Mouse (Mus musculus) layer of hippocampus, adult 9-11 months (tissue): ENCODE measurements around the gene Sco1.

Experiments used
- DNase-seq: peaks from one replicate; pipeline ENCODE4 v3.0.0; 2022

Gene Sco1

DNA sequence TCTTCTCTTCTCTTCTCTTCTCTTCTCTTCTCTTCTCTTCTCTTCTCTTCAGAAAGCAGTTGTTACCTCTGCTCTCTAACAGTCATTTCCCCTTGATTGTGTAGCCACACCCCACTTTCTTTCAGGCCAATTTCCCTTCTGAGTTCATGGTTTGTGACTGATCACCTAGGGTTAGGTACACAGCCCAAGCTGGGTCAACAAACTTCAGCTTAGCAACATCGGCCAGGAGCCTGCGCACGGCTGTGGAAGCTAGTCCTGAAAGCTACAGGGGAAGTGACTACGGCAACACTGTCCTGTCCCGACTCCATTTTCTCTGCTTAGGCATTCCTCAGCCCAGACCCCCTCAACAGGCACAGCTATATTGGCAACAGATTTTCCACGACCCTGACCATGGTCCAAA is 7.5 kb upstream of the Sco1 start:
- no peak for DNase-seq

DNA sequence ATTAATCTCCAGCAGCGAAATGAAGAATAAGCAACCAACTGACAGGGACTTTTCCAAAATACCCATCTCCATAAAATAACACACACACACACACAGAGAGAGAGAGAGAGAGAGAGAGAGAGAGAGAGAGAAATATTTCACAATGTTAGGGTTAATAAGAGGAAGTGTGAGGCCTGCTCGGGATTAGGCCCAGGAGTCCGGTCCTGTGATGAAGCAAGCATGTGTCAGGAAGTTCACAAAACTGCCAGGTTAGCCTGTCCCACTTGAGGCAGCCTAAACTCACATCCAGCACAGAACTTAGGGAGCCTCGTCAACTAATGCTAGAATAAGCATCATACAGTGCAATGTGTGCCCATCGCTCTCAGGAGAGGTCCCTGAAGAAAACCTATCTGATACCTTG is 5.3 kb upstream of the Sco1 start:
- no peak for DNase-seq

DNA sequence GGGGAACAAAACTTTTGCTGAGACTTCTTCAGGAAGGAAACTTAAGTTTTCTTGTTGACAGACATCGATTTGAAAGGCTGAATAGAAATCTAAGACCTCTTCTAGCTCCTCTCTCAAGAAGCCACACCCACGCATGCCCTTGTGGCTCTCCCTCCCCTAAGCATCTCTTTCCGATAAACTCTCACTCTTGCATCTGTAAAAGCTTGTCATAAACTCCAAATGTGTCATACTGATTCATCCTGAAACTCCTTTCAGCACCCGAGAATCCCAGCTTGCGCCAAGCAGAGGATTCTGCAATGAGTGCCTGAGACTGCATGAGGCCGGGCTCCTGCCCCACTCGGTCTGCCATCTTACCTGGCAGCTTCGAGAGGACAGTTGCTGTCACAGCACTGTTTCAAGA is 4.0 kb upstream of the Sco1 start:
- DNase-seq, result no peak

DNA sequence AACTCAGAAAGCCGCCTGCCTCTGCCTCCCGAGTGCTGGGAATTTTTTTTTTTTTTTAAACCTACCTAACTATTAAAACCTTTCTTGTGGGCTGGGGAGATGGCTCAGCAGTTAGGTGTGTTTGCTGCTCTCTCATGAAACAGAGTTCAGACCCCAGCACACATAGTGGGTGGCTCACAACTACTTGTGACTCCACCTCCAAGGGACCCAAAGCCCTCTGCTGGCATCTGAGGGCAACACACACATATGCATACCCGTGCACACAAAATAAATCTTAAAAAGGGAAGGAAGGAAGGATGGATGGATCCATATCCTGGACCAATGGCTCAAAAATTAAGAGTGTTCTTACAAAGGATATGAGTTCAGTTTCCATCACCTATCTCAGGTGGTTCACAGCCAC is 3.2 kb upstream of the Sco1 start:
- no peak for DNase-seq

DNA sequence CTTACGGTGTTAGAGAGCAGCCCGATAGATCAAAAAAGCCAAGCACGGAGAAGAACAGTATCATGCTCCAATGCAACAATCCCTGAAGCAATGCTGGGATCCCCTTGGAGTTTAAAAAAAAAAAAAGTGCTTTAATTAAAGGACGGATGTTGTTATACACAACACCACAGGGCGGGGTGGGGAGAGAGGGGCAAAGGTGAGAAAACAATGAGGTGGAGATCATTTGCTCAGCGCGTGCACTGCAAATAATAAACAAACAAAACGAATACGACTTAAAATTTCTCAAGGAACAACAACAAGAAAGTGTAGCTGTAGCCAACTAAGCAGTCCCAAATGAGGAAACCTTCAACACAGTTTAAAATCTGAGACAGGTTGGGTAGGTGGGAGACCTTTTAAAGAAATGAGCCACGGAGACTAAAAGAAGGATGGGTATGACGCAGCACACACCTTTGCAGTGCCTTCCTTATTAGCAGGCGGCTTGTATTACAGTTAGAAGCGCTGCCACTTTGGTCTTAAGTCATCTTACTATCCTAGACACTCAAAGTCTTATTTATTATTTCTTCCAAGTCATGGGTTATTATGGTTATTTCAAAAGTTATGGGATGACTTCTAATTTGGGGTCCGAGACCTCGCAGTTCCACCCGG is 672 bp upstream of the Sco1 start:
- no peak for DNase-seq

DNA sequence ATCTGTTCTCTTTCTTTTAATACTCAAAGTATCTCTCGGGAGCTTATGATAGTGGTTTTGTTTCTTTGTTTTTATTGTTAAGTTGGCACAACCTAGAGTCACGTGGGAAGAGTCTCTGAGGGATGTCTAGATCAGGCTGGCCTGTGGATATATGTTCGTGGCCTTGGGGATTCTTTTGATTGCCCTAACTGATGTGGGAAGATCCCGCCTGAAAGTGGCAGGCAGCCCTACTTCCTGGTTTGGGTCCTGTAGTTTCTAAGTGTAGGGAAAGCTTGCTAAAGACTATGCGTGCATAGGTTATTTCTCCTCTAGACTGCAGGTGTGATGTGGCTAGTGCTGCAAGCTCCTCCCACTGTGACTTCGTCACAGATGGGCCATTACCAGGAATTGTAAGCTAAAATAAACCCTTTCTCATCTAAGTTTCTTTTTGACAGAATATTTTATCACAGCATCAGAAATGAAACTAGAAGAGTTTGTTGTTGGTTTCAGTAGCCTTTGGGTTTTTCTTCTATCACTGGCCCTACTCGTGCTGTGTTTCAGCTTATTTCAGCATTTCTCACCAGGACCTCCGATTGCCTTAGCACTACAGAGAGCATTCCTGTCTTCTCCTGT is 2.4 kb downstream of the Sco1 start:
- no peak for DNase-seq

DNA sequence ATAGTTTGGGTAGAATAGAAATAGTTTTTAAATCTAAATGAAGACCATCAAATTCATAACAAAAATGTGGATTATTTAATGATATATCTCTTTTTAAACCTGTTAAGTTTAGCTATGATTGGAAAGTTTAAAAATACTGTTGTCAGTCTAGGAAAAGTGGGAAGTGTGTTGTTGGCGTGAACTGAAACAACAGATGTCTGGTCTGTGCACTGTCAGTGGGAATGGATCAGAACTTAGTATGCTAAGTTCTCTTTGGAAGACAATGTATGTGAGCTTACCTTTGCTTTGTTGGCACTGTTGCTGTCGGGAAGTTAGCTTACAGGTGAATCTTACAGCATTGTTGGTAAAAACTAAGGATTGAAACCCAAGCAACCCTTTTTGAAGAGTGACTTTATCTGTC is 8.8 kb downstream of the Sco1 start:
- no peak for DNase-seq

DNA sequence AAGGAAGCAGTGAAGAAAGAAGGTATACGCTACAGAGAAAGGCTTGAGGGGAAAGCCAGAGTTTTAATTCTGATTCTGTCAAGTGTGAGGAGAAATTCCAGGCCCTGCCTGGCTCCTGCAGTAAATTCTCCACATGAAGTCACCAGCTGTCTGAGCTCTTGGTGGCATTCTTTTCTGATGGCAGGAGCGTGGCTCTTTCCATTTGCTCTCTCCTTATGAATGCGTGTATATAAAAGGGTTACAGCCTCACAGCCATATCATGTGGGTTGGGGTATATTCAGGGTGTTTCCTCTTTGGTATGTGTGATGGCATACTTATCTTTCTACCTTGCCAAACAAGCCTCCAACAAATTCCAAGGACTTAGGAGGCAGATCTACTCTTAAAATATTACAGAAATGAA is 10.3 kb downstream of the Sco1 start:
- no peak for DNase-seq

DNA sequence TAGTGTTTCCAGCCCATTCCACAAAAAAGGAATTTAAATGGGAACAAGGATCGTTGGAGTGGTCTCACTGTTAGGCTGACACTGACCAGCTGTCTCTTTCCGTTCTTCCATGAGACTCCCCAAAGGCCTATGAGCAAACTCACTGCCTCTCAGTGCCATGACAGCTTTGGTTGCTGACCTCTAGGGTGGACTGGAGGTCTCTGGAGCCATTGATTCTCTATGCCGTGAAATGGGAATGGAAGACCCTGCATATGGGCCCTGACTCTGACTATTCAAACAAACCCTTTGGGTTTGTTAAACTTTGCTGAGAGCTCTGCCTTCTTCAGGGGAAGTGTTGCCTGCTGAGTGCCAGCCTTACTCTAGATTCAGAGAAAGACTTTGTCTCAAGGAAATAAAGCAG is 15.3 kb downstream of the Sco1 start:
- DNase-seq, result no peak

DNA sequence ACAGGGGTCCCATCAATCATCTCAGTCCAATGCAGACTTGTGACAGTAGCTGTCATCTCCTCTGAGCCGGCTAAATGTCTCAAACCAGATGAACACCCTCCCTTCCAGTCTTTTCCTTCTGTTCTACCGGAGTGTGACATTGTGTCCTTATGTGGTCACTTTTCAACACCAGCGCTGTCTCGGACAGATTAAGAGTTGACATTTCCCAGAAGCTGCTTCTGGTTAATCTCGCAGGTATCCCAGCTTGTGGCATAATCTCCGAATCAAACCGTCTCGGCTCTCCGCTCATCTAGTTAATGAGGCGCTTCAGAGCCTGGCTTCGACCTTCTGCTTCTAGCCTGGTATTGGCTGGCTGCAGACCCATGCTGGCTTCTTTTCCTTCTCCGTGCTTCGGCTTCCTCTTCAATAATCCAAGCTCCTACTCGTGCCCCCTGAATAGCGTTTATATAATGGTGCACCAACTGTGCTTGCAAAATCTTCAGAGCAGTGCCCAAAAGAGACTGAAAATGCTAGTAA is 20.2 kb downstream of the Sco1 start:
- no peak for DNase-seq

DNA sequence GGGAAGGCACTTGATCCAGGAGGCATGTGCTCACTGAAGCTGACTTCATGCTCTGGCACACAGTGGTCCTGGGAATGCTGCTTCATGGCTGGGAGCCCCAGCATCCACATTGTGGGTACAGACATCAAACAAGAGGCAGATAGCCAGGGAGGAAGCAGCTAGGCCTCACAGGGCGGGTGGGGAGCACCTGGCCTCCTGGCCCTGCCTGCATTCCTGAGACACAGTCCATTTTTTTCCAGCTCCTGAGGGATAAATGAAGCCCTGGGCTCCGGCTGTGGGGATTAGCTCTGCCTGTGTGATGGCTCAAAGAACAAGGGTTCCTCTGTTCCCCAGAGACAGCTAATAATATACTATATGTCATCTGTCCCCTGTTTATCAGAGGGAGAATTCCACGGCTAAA is 22.6 kb downstream of the Sco1 start:
- DNase-seq, result no peak

DNA sequence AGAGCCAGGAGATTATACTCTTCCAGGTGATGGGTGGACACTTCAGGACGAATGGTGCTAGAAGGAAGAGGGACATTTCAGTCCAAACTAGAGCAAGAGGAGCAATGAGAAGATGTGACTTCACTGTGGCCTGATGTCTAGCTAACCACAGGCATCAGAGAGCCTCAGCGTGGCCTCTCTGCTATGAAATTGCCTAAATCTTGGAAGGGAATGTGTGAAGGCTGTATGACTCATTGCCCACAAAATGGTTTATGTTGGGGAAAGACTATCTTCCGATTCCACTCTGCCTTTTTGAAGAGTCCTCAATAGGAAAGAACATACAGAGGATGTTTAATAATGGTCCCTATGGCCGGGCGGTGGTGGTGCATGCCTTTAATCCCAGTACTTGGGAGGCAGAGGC is 24.3 kb downstream of the Sco1 start:
- no peak for DNase-seq

DNA sequence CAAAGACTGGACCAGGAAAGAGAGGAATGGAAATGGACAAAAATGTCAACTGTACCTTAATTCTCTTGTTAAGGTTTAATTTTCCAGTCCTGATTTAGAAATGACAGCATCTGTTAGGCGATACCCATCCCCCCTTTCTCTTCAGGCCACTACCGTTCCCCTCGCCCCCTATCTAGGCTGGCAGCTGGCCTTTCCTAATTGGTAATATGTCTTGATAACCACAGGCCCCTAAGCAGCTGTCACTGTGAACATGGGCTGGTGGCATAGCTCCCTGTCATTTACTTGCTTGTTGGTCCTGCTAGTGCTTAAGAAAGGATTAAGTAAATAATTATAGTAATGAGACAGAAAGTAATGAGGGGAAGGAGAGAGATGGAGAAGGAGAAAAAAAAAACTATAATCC is 25.0 kb downstream of the Sco1 start:
- DNase-seq, result no peak

DNA sequence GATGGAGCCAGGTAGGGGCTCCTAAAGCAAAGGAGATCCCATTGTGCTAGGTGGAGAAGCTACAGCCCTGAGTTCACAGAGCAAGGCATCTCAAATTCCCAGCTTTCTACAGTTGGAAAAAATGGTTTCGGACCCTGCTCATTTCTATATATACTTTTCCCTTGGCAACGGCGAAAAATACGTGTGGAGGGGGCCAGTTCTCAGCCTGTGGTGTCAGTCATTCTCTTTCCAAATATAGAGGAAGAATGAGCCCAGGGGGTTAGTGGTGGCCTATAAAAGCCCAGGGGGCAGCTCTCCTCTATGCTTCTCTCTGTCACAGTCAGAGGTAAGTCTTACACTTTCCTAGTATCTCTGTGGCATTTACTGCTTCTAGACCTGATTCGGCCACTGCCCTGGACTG is 25.5 kb downstream of the Sco1 start, which contains the start of gene Myh3:
Myh3 (plus strand) TSS at position 301 of the 400 bp plus-strand sequence.
- no peak for DNase-seq

DNA sequence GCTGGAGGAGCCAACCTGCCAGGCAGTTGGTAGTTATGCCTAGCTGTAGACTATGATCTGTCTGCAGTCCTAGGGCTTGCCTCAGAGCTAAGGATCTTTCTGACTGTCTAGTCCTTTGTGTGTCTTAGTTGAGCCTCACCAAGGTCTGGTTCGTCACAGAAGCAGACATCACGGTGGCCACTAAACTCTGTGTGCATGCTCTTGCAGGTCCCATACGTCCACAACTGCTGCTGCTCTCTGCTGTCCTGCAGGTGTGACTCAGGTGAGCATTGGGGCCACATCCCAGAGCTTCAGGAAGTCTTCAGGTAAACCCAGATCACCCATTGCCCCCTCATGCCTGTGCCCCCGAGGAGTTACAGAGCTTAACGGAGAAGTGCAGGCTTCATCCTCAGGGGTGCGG is 26.4 kb downstream of the Sco1 start:
- DNase-seq, result no peak

DNA sequence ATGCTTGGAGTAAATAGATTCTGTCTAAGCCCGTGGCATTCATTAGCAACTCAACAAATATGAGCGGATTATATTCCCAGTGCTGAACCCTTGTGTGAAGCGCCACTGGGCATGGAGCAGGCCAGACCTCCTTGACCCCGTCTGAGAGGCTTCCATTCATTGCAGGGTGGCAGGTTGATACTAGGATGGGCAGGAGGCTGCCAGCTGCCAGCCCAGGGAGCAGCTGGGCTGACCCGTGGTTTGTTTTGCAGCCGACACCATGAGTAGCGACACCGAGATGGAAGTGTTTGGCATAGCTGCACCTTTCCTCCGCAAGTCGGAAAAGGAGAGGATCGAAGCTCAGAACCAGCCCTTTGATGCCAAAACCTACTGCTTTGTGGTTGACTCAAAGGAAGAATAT is 27.3 kb downstream of the Sco1 start:
- DNase-seq, result no peak

DNA sequence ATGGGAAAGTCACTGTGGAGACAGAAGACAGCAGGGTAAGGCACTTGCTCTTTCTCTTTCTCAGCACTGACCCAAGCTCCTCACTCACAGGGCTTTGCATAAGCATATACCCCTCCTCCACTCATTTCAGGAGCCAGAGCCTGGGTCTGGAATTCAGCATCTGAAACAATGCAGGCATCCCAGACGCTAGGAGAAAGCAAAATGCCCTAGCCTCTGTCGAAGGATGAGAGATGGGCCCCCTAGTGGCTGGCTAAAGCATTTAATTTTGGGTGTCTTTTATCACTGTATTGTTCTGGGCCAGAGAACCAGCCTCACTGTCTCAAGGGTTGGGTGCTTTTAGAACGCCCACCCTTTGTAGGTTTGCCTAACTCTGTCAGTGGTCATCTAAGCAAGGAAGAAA is 27.7 kb downstream of the Sco1 start:
- DNase-seq, result peak; percentile 37

DNA sequence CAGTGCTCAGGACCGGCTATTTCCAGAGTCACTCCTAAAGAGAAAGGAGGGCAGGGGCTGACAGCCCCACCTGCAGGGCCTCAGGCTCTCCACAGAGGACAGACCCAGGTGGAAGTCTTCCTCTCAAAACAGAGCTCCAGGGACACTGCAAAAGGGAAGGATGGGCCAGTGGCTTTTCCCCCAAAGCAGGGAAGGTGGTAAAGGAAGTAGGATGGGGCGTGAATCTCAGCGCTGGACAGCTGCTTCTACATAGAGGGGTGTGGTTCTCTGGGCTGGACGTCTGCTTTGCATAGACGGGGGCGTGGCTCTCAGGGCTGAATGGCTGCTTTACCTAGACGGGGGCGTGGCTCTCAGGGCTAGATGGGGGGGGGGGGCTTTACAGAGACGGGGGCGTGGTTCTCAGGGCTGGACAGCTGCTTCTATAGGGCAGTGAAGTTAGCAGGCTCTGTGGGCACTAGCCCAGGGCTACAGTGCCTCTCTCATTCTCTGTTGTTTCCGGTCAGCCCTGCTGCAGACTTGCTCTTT is 28.7 kb downstream of the Sco1 start:
- no peak for DNase-seq

DNA sequence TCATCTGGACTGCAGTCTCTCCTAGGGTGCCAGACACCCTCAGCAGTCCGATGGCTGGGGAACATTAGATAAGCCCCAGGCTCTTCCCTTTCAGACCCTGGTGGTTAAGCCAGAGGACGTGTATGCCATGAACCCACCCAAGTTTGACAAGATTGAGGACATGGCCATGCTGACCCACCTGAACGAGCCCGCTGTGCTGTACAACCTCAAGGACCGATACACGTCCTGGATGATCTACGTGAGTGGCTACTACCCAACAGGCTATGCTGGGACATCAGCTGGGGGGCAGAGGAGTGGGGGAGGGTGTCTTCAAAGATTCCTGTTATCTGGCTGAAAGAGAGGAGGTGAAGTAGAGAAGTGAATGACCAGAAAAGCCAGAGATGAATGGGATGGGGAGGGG is 29.7 kb downstream of the Sco1 start:
- no peak for DNase-seq

DNA sequence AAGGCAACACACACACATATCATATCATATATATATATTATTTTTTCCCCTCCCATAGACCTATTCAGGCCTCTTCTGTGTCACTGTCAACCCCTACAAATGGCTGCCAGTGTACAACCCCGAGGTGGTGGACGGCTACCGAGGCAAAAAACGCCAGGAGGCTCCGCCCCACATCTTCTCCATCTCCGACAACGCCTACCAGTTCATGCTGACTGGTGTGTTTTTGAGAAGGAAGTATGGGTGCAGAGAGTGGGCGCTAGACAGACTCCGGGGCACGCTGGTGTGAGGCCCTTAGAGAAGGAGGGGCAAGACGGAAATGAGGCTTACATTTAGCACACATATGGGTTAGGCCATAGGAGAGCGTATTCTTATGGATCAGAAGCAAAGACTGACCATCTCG is 30.3 kb downstream of the Sco1 start:
- DNase-seq, result no peak

DNA sequence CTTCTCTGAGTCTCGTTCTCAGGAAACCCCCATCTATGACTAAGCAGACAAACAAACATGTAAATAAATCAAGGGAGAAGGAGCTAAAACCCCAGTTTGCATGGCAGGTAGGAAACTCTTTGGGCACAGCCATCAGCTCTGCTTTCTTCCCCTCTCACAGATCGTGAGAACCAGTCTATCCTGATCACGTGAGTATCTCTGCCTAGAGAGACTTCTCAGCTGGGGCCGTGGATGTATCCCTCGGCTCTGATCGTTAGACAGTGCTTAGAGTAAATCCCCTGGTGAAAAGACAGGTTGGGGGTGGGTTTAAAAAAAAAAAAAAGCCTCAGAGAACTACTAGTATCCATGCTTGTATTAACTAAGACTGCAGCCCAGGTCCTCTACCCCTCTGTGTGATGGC is 30.8 kb downstream of the Sco1 start:
- no peak for DNase-seq

DNA sequence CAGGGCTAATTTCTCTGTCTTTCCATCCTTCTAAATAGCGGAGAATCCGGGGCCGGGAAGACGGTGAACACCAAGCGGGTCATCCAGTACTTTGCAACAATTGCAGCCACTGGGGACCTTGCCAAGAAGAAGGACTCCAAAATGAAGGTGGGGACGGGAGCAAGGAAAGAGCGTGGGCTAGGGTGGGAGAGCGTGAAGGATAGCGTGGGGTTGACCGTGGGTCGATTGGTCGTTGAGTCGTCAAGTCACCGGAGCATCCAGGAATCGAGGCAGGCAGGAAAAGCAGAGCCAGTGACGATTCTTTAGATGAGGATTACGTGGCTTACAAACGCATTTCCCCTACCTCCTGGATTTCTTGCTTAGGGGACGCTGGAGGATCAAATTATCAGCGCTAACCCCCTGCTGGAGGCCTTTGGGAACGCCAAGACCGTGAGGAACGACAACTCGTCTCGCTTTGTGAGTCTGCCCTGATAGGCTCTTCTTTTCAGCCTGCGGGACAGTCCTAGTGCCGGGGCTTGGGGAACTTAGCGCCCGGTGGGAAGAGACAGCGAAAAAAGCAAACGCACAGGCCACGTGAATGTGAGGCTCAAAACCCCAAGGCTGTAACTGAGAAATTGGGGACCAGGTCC is 31.4 kb downstream of the Sco1 start:
- no peak for DNase-seq

DNA sequence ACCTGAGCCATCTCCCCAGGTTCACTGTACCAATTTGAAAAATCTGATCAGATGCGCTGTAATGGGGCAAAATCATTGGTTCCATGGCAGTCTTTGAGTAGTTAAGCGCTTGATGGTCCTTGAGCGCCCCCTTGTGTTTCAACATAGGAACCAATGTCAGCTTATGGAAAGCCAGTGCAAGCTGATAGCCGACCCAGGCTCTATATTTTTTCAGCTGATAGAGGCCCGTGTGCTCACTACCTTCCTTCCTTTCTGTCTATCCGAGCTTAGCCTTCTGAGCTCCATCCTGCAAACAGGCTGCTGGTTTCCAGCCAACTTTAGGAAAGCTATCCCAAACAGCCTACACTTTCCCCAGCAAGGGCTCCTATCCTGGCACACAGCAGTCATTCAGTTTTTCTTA is 33.0 kb downstream of the Sco1 start:
- peak; percentile 73 for DNase-seq

DNA sequence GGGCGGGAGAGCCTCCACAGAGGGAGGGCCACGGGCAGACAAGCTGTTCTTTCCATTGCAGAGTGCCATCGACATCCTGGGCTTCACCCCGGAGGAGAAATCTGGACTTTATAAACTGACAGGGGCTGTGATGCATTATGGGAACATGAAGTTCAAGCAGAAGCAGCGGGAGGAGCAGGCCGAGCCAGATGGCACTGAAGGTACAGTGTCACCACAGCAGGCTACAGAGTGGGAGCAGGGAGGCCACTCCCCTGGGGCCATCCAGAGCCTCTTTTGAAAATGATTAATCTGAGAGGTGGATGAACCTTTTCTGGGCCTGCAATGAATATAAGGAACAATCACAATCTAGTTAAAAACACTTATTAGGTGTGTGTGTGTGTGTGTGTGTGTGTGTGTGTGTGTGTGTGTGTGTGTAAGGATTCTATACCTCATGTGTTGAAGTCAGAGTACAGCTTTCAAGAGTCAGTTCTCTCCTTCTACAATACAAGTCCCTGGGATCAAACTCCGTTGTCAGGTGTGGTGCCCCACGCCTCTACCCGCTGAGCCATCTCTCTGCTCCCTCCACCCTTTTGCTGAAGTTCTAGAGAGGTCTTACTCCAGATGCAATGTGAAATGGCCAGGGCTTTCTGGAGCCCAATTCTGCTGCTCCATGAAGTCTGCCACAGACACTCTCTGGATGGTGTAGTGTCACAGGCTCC is 34.1 kb downstream of the Sco1 start:
- no peak for DNase-seq
